Mouse (Mus musculus) limb, embryonic 15.5 days (tissue): ENCODE results near the gene Fam104a. TPM values are rescaled to one million over a fixed set of nuclear protein-coding genes. Genes with fewer than 3 reads are reported as not detected.

Experiments
- ATAC-seq: fragments of 200-750 bp; cut with Nextera tagmentation; 2 replicates; pipeline ENCODE4 v1.8.0; 2017; ENCODE audit warnings: low read depth, moderate TSS enrichment; ENCODE audit not compliant: insufficient number of reproducible peaks, low FRiP score, low TSS enrichment
- H3K27ac ChIP-seq: fragments of 300-500 bp; sonication (generic); 2 replicates; pipeline ENCODE4 v1.5.1; 2015; ENCODE audit warnings: moderate library complexity, mild to moderate bottlenecking, inconsistent platforms
- H3K27me3 ChIP-seq: fragments of 300-500 bp; sonication (generic); 2 replicates; pipeline ENCODE4 v1.6.1; 2015; ENCODE audit warnings: inconsistent platforms
- H3K36me3 ChIP-seq: fragments of 300-500 bp; sonication (generic); 2 replicates; pipeline ENCODE4 v1.6.1; 2015; ENCODE audit warnings: inconsistent platforms
- H3K4me1 ChIP-seq: fragments of 300-500 bp; sonication (generic); 2 replicates; pipeline ENCODE4 v1.6.1; 2015; ENCODE audit warnings: inconsistent platforms
- H3K4me2 ChIP-seq: fragments of 300-500 bp; sonication (generic); 2 replicates; pipeline ENCODE4 v1.6.1; 2015; ENCODE audit warnings: mild to moderate bottlenecking, inconsistent platforms
- H3K4me3 ChIP-seq: fragments of 300-500 bp; sonication (generic); 2 replicates; pipeline ENCODE4 v1.5.1; 2015; ENCODE audit warnings: mild to moderate bottlenecking, inconsistent platforms
- H3K9ac ChIP-seq: fragments of 300-500 bp; sonication (generic); 2 replicates; pipeline ENCODE4 v1.6.1; 2015; ENCODE audit warnings: inconsistent platforms
- H3K9me3 ChIP-seq: fragments of 300-500 bp; sonication (generic); 2 replicates; pipeline ENCODE4 v1.6.1; 2016; ENCODE audit warnings: inconsistent platforms
- WGBS: fragments of 180-500 bp; shearing (Covaris S2); methylation state at CpG from one replicate; pipeline ENCODE4 v1.1.7; 2015; 5-methylcytosine and 5-hydroxymethylcytosine counted together
- polyA plus RNA-seq: library from polyadenylated mRNA; unstranded; fragments of >200 nt; fragmentation: Nextera tagmentation; extraction: Ambion mirVana; gene quantifications from 2 replicates; pipeline ENCODE4 v1.2.1, GENCODE M21; 2015

Fam104a gene
- polyA plus RNA-seq, 1 experiment from 2014 or later: 46.0 TPM

DNA sequence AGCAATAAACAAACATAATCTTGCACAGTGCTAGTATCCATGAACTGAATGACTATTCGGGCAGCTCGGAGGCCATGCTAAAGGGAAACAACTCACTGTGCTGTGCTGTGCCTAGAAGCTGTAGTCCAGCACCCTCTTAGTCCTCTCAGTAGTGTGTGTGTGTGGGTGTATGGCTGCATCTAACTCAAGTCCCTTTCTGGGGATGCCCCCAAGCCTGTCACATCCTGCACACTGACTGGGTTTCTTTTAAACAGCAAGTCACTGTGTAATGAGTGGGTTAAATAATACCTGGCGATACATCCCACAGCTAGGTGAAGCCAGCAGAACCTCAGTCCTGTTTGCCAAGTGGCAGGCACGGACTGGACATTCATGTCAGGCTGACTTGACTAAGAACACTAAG, 25.2 kb downstream of the Fam104a start:
- H3K36me3 ChIP-seq: peaks cover 92% of the 10 kb centered on the region
- H3K4me1 ChIP-seq: peaks cover 17% of the 10 kb centered on the region
- no peaks in the 10 kb centered on the region for H3K9me3 ChIP-seq
- H3K4me3 ChIP-seq: no peak overlapping the region
- H3K27ac ChIP-seq: no peak overlapping the region
- 78% methylated on average over 4 of the region's 4 CpGs for WGBS
- no peak overlapping the region for H3K9ac ChIP-seq
- ATAC-seq: no peak
- no peak overlapping the region for H3K4me2 ChIP-seq
- no peaks in the 10 kb centered on the region for H3K27me3 ChIP-seq

DNA sequence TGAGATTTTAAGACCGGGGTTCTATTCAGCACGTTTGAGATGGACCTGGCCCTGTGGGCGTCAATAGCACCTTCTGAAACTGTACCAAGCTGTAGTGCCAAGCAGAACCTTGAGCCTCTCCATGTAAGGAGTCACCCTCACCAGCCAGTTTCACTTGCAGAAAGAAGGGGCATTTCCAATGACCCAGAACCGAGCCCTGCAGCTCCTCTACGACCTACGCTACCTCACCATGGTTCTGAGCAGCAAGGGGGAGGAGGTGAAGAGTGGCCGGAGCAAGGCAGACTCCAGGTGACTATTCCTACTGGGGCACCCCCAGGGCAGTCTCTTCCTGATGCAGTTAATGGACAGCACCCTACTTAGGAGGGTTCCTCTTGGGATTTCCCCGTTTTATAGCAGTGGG, 25.6 kb downstream of the Fam104a start:
- H3K9ac ChIP-seq: no peak overlapping the region
- no peak overlapping the region for H3K4me3 ChIP-seq
- no peak overlapping the region for H3K4me2 ChIP-seq
- no peaks in the 10 kb centered on the region for H3K27me3 ChIP-seq
- WGBS: 85% methylated on average over 8 of the region's 8 CpGs
- ATAC-seq: no peak
- H3K36me3 ChIP-seq: peaks cover 92% of the 10 kb centered on the region
- peaks cover 18% of the 10 kb centered on the region for H3K4me1 ChIP-seq
- no peaks in the 10 kb centered on the region for H3K9me3 ChIP-seq
- H3K27ac ChIP-seq: no peak overlapping the region

- Histone ChIP-seq H3K27me3 (no peaks in the 10 kb centered on the region), H3K4me1 (peaks cover 18% of the 10 kb centered on the region), H3K27ac (no peak overlapping the region), H3K9me3 (no peaks in the 10 kb centered on the region), H3K4me2 (no peak overlapping the region), H3K4me3 (no peak overlapping the region), H3K36me3 (peaks cover 95% of the 10 kb centered on the region), H3K9ac (no peak overlapping the region)
- ATAC-seq: no peak
- WGBS: 68% methylated on average over 4 of the region's 4 CpGs
Measured at GRCm38 (mm10) chr11:113657221-113657620, 26.7 kb downstream of the Fam104a start.

DNA sequence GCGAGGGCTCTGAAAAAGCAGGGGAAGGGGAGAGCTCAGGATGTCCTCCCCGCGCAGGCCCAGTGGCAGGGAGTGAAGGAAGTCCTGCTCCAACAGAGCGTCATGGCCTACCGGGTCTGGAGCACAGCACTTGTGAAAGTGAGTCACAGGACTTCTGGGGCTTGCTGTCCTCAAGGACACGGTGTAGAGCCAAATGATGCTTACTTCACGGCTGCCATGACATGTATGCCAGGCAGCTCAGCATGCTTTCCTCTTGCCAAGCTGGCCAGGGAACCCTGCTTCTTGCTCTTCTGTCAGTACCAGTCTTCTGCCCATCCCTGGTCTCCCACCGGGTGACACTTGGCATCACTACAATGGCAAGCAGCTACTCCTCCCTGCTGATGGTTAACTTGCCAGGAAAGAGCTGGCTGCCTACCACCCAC, 27.4 kb downstream of the Fam104a start:
- H3K27me3 ChIP-seq: no peaks in the 10 kb centered on the region
- no peak overlapping the region for H3K9ac ChIP-seq
- peaks cover 21% of the 10 kb centered on the region for H3K4me1 ChIP-seq
- no peak overlapping the region for H3K4me3 ChIP-seq
- WGBS: 87% methylated on average over 8 of the region's 8 CpGs
- H3K36me3 ChIP-seq: peaks cover 94% of the 10 kb centered on the region
- H3K9me3 ChIP-seq: no peaks in the 10 kb centered on the region
- no peak for ATAC-seq
- no peak overlapping the region for H3K27ac ChIP-seq
- no peak overlapping the region for H3K4me2 ChIP-seq

DNA sequence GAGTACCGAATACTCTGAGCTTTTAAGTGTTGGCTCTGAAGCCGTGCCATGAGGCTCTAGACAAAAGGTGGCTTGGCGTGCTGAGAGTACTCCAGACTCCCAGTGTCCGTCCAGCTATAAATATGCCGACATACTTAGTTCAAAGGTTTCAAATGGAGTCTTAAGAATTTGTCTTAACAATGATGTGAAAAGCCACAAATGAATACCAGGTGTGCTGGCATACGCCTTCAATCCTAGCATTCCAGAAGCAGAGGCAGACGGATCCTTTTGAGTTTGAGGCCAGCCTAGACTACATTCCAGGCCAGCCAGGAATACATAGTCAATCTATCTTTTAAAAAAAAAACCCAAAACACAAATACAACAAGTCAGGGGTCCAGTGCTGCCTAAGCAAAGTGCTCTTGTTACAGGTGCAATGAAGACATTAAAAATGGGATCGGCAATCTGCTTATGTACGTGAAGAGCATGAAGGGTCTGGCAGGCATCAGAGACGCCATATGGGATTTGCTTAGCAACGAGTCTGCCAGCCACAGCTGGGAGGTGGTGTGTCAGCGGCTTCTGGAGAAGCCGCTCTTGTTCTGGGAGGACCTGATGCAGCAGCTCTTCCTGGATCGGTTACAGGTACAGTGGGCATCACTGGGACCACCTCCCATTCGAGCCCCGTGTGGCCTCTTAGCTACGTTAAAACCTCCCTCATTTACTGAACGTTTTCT, 29.2 kb downstream of the Fam104a start:
- Histone ChIP-seq H3K4me2 (no peak overlapping the region), H3K36me3 (peaks cover 79% of the 10 kb centered on the region), H3K9ac (no peak overlapping the region), H3K27me3 (no peaks in the 10 kb centered on the region), H3K9me3 (no peaks in the 10 kb centered on the region), H3K27ac (peak overlapping the region; percentile 54; the same call in 1 of the 2 replicates), H3K4me3 (no peak overlapping the region), H3K4me1 (peaks cover 33% of the 10 kb centered on the region)
- 32% methylated on average over 18 of the region's 18 CpGs for WGBS
- no peak for ATAC-seq

- H3K4me3 ChIP-seq: no peak overlapping the region
- no peaks in the 10 kb centered on the region for H3K27me3 ChIP-seq
- ATAC-seq: no peak
- H3K36me3 ChIP-seq: peaks cover 74% of the 10 kb centered on the region
- no peak overlapping the region for H3K4me2 ChIP-seq
- no peaks in the 10 kb centered on the region for H3K9me3 ChIP-seq
- H3K4me1 ChIP-seq: peaks cover 33% of the 10 kb centered on the region
- peak overlapping the region; percentile 54 for H3K27ac ChIP-seq
- WGBS: 67% methylated on average over 15 of the region's 15 CpGs
- no peak overlapping the region for H3K9ac ChIP-seq
Measured at GRCm38 (mm10) chr11:113654105-113654504, 29.9 kb downstream of the Fam104a start.

DNA sequence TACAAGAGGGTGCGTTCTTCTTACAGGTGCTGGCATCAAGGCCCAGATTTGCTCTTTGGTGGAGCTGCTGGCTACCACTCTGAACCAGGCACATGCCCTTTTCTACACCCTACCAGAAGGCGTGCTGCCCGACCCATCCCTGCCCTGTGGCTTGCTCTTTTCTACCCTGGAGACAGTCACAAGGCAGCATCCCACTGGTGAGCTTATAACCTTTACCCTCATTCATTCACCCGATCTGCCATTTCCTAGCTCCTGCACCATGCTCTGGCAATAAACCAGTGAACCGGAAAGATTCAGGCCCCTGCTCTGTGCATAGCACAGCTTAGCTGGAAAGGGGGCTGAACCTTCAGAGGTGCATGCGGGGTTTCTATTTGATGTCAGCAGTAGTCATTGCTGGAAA, 31.4 kb downstream of the Fam104a start:
- WGBS: 88% methylated on average over 6 of the region's 6 CpGs
- no peaks in the 10 kb centered on the region for H3K9me3 ChIP-seq
- no peaks in the 10 kb centered on the region for H3K27me3 ChIP-seq
- H3K4me2 ChIP-seq: no peak overlapping the region
- no peak for ATAC-seq
- no peak overlapping the region for H3K9ac ChIP-seq
- H3K27ac ChIP-seq: no peak overlapping the region
- no peak overlapping the region for H3K4me3 ChIP-seq
- H3K36me3 ChIP-seq: peaks cover 58% of the 10 kb centered on the region
- H3K4me1 ChIP-seq: peaks cover 46% of the 10 kb centered on the region

GRCm38 (mm10) chr11:113651907-113652273, 32.1 kb downstream of the Fam104a start:
- Histone ChIP-seq H3K27ac (no peak overlapping the region), H3K9ac (no peak overlapping the region), H3K4me3 (no peak overlapping the region), H3K4me2 (no peak overlapping the region), H3K4me1 (peaks cover 49% of the 10 kb centered on the region), H3K27me3 (no peaks in the 10 kb centered on the region), H3K9me3 (no peaks in the 10 kb centered on the region), H3K36me3 (peaks cover 52% of the 10 kb centered on the region)
- ATAC-seq: no peak
- 46% methylated on average over 8 of the region's 8 CpGs for WGBS

GRCm38 (mm10) chr11:113651206-113651906, 32.6 kb downstream of the Fam104a start:
- Histone ChIP-seq H3K4me3 (no peak overlapping the region), H3K27ac (peak overlapping the region; percentile 17; the same call in 1 of the 2 replicates), H3K4me1 (peaks cover 49% of the 10 kb centered on the region), H3K27me3 (no peaks in the 10 kb centered on the region), H3K9me3 (no peaks in the 10 kb centered on the region), H3K36me3 (peaks cover 47% of the 10 kb centered on the region), H3K9ac (no peak overlapping the region), H3K4me2 (no peak overlapping the region)
- no peak for ATAC-seq
- WGBS: 48% methylated on average over 22 of the region's 22 CpGs

GRCm38 (mm10) chr11:113649353-113650210, 34.4 kb downstream of the Fam104a start, which contains the start of gene Slc39a11:
Gene Slc39a11, minus strand, starts transcription at chr11:113650079.
- ATAC-seq: peak; percentile 65; the same call in 1 of the 2 replicates
- Histone ChIP-seq H3K9ac (peak within 1 kb of the TSS; percentile 89), H3K9me3 (no peaks in the 10 kb centered on the region)

DNA sequence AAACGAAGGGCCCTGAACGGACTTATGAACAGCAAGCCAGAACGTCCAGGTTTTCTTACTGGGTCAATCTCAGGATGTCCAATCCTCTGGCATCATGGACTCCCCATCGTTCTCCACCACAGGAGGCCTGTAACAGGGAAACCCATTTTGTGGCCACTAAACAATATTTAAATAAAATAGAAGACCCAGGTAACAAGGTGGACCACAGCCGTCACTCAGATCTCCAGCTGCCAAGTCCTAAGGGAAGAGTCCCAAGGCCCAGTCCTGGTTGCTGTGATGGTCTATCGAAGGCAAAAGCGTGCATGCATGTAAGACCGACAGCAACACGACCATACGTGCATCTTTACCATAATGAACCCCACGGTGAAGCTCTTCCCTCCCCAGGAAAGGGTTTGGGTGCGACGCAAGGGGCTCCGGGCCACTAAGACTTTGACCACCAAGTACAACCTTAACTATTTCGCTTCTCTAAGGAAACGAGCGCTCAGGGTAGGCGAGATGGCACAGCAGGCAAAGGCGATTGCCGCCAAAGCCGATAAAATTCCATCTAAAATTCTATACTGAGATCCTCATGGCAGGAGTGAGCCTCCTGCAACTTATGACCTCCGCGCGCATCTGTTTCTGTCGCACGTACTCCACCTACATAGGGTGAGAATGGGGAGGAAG, 35.1 kb downstream of the Fam104a start, which contains the start of gene Cog1:
Cog1 (plus strand) TSS at position 480 of the 663 bp plus-strand sequence.
- ATAC-seq: no peak
- Histone ChIP-seq H3K4me2 (peak within 1 kb of the TSS; percentile 70), H3K36me3 (peaks cover 22% of the 10 kb centered on the region), H3K9me3 (no peaks in the 10 kb centered on the region), H3K4me1 (peaks cover 33% of the 10 kb centered on the region), H3K27ac (peak within 1 kb of the TSS; percentile 91), H3K4me3 (peak within 1 kb of the TSS; percentile 84), H3K9ac (peak within 1 kb of the TSS; percentile 89), H3K27me3 (no peaks in the 10 kb centered on the region)
- WGBS: 37% methylated on average over 26 of the region's 26 CpGs

More at GRCm38 (mm10) chr11:113649353-113650210, 34.4 kb downstream of the Fam104a start, which contains the start of gene Slc39a11:
- Histone ChIP-seq H3K27ac (peak within 1 kb of the TSS; percentile 91), H3K4me3 (peak within 1 kb of the TSS; percentile 84), H3K4me1 (peaks cover 39% of the 10 kb centered on the region), H3K36me3 (peaks cover 30% of the 10 kb centered on the region), H3K27me3 (no peaks in the 10 kb centered on the region), H3K4me2 (peak within 1 kb of the TSS; percentile 70)
- WGBS: under 1% methylated on average over 90 of the region's 91 CpGs
